Mouse (Mus musculus) hindbrain, embryonic 15.5 days (tissue): ENCODE data around the gene Usp18. TPM values are rescaled to one million over a fixed set of nuclear protein-coding genes. Genes with fewer than 3 reads are reported as not detected.

Experiments used
- ATAC-seq: fragments of 200-750 bp; cut with Nextera tagmentation; 2 replicates; pipeline ENCODE4 v1.8.0; 2017; ENCODE audit warnings: low read depth, moderate number of reproducible peaks, moderate TSS enrichment; ENCODE audit not compliant: low FRiP score
- H3K27ac ChIP-seq: fragments of 300-500 bp; sonication (generic); replicated peaks from 2 replicates; pipeline ENCODE4 v1.5.1; 2015; ENCODE audit warnings: mild to moderate bottlenecking, inconsistent platforms
- H3K27me3 ChIP-seq: fragments of 300-500 bp; sonication (generic); 2 replicates; pipeline ENCODE4 v1.6.1; 2015; ENCODE audit warnings: control low read depth, inconsistent platforms
- H3K36me3 ChIP-seq: fragments of 300-500 bp; sonication (generic); 2 replicates; pipeline ENCODE4 v1.6.1; 2015; ENCODE audit warnings: control low read depth, inconsistent platforms
- H3K4me1 ChIP-seq: fragments of 300-500 bp; sonication (generic); replicated peaks from 2 replicates; pipeline ENCODE4 v1.6.1; 2015; ENCODE audit warnings: control low read depth, inconsistent platforms
- H3K4me2 ChIP-seq: fragments of 300-500 bp; sonication (generic); 2 replicates; pipeline ENCODE4 v1.6.1; 2015; ENCODE audit warnings: moderate library complexity, mild to moderate bottlenecking, inconsistent platforms
- H3K4me3 ChIP-seq: fragments of 300-500 bp; sonication (generic); 2 replicates; pipeline ENCODE4 v1.5.1; 2015; ENCODE audit warnings: mild to moderate bottlenecking, inconsistent platforms
- H3K9ac ChIP-seq: fragments of 300-500 bp; sonication (generic); 2 replicates; pipeline ENCODE4 v1.6.1; 2015; ENCODE audit warnings: inconsistent platforms
- H3K9me3 ChIP-seq: fragments of 300-500 bp; sonication (generic); 2 replicates; pipeline ENCODE4 v1.6.1; 2016; ENCODE audit warnings: control low read depth, inconsistent platforms
- WGBS: fragments of 180-500 bp; shearing (Covaris S2); methylation state at CpG from one replicate; pipeline ENCODE4 v1.1.7; 2015; 5-methylcytosine and 5-hydroxymethylcytosine counted together
- polyA plus RNA-seq: library from polyadenylated mRNA; unstranded; fragments of >200 nt; fragmentation: Nextera tagmentation; extraction: Ambion mirVana; gene quantifications from 2 replicates; pipeline ENCODE4 v1.2.1, GENCODE M21; 2015

The Usp18 gene
- polyA plus RNA-seq = 1.8 and 2.9 TPM in 2 replicates

GRCm38 (mm10) chr6:121245127-121246036 is at the start of gene Usp18:
Gene Usp18 (plus strand): TSS chr6:121245906.
- WGBS = 10% methylated on average over 35 of the region's 35 CpGs
- Histone ChIP-seq H3K4me2 (peak within 1 kb of the TSS; percentile 91), H3K9me3 (no peaks in the 10 kb centered on the region), H3K36me3 (no peaks in the 10 kb centered on the region), H3K27me3 (0 out of 2 replicates have a peak, but pooled peaks cover 2% of the 10 kb centered on the region), H3K27ac (no peak within 1 kb of the TSS), H3K4me3 (peak within 1 kb of the TSS; percentile 48), H3K4me1 (no peaks in the 10 kb centered on the region; the same call in 1 of the 2 replicates), H3K9ac (peak within 1 kb of the TSS; percentile 45)
- ATAC-seq = peak; percentile 95

- Histone ChIP-seq H3K9ac (no peak overlapping the region), H3K9me3 (no peaks in the 10 kb centered on the region), H3K4me1 (no peaks in the 10 kb centered on the region), H3K27me3 (no peaks in the 10 kb centered on the region), H3K27ac (no peak overlapping the region), H3K4me3 (no peak overlapping the region), H3K4me2 (no peak overlapping the region), H3K36me3 (peaks cover 29% of the 10 kb centered on the region)
- no peak for ATAC-seq
- 72% methylated on average over 9 of the region's 9 CpGs for WGBS
Observed at GRCm38 (mm10) chr6:121197807-121198365, 47.8 kb upstream of the Usp18 start.

GRCm38 (mm10) chr6:121200458-121200857 is 45.2 kb upstream of the Usp18 start:
- 94% methylated on average over 4 of the region's 4 CpGs for WGBS
- no peaks in the 10 kb centered on the region for H3K27me3 ChIP-seq
- no peaks in the 10 kb centered on the region for H3K9me3 ChIP-seq
- H3K9ac ChIP-seq = no peak overlapping the region
- no peak overlapping the region for H3K4me3 ChIP-seq
- H3K4me1 ChIP-seq = no peaks in the 10 kb centered on the region
- H3K4me2 ChIP-seq = no peak overlapping the region
- no peak for ATAC-seq
- peaks cover 7% of the 10 kb centered on the region; the same call in 1 of the 2 replicates for H3K36me3 ChIP-seq
- H3K27ac ChIP-seq = no peak overlapping the region

- 70% methylated on average over 5 of the region's 5 CpGs for WGBS
- Histone ChIP-seq H3K36me3 (peaks cover 2% of the 10 kb centered on the region; the same call in 1 of the 2 replicates), H3K9me3 (no peaks in the 10 kb centered on the region), H3K4me1 (no peaks in the 10 kb centered on the region), H3K27ac (no peak overlapping the region), H3K9ac (no peak overlapping the region), H3K4me3 (no peak overlapping the region), H3K4me2 (no peak overlapping the region), H3K27me3 (no peaks in the 10 kb centered on the region)
- no peak for ATAC-seq
Observed at GRCm38 (mm10) chr6:121202026-121202425, 43.7 kb upstream of the Usp18 start.

GRCm38 (mm10) chr6:121206481-121206880 is 39.2 kb upstream of the Usp18 start:
- Histone ChIP-seq H3K27me3 (peaks cover 11% of the 10 kb centered on the region), H3K4me1 (peaks cover 15% of the 10 kb centered on the region), H3K9me3 (no peaks in the 10 kb centered on the region), H3K36me3 (no peaks in the 10 kb centered on the region), H3K27ac (no peak overlapping the region), H3K4me3 (no peak overlapping the region), H3K9ac (no peak overlapping the region), H3K4me2 (no peak overlapping the region)
- ATAC-seq = no peak
- 84% methylated on average over 5 of the region's 5 CpGs for WGBS

- H3K4me2 ChIP-seq = no peak overlapping the region
- ATAC-seq = no peak
- no peak overlapping the region for H3K9ac ChIP-seq
- H3K27me3 ChIP-seq = peaks cover 13% of the 10 kb centered on the region
- peaks cover 17% of the 10 kb centered on the region for H3K4me1 ChIP-seq
- WGBS = 82% methylated on average over 2 of the region's 2 CpGs
- H3K27ac ChIP-seq = no peak overlapping the region
- no peaks in the 10 kb centered on the region for H3K36me3 ChIP-seq
- H3K4me3 ChIP-seq = no peak overlapping the region
- no peaks in the 10 kb centered on the region for H3K9me3 ChIP-seq
Observed at GRCm38 (mm10) chr6:121209584-121209983, 36.1 kb upstream of the Usp18 start.

- Histone ChIP-seq H3K4me1 (peaks cover 17% of the 10 kb centered on the region), H3K36me3 (no peaks in the 10 kb centered on the region), H3K4me3 (peak within 1 kb of the TSS; percentile 53), H3K27ac (no peak within 1 kb of the TSS), H3K9me3 (no peaks in the 10 kb centered on the region), H3K27me3 (peaks cover 13% of the 10 kb centered on the region), H3K4me2 (peak within 1 kb of the TSS; percentile 99), H3K9ac (peak within 1 kb of the TSS; percentile 63)
- peak; percentile 82 for ATAC-seq
- 7% methylated on average over 30 of the region's 30 CpGs for WGBS
Observed at GRCm38 (mm10) chr6:121210149-121210925, 35.4 kb upstream of the Usp18 start, which contains the start of gene Tuba8. Gene Tuba8 (plus strand): TSS chr6:121210696.

- Histone ChIP-seq H3K27ac (no peak overlapping the region), H3K4me1 (peaks cover 17% of the 10 kb centered on the region), H3K27me3 (peaks cover 13% of the 10 kb centered on the region), H3K4me2 (peak overlapping the region; percentile 99), H3K4me3 (peak overlapping the region; percentile 53), H3K9ac (peak overlapping the region; percentile 63), H3K9me3 (no peaks in the 10 kb centered on the region), H3K36me3 (no peaks in the 10 kb centered on the region)
- peak; percentile 61; the same call in 1 of the 2 replicates for ATAC-seq
- WGBS = 3% methylated on average over 12 of the region's 12 CpGs
Observed at GRCm38 (mm10) chr6:121210926-121211289, 34.8 kb upstream of the Usp18 start.

- Histone ChIP-seq H3K27ac (no peak overlapping the region), H3K4me2 (peak overlapping the region; percentile 99), H3K27me3 (peaks cover 13% of the 10 kb centered on the region), H3K4me3 (peak overlapping the region; percentile 53), H3K9ac (no peak overlapping the region), H3K4me1 (peaks cover 17% of the 10 kb centered on the region), H3K9me3 (no peaks in the 10 kb centered on the region), H3K36me3 (no peaks in the 10 kb centered on the region)
- ATAC-seq = no peak
- WGBS = 6% methylated on average over 5 of the region's 5 CpGs
Observed at GRCm38 (mm10) chr6:121211743-121212142, 34.0 kb upstream of the Usp18 start.

GRCm38 (mm10) chr6:121212988-121213387 is 32.7 kb upstream of the Usp18 start:
- Histone ChIP-seq H3K9ac (no peak overlapping the region), H3K9me3 (no peaks in the 10 kb centered on the region), H3K27me3 (peaks cover 13% of the 10 kb centered on the region), H3K4me1 (peaks cover 17% of the 10 kb centered on the region), H3K27ac (no peak overlapping the region), H3K4me3 (no peak overlapping the region), H3K4me2 (no peak overlapping the region), H3K36me3 (no peaks in the 10 kb centered on the region)
- ATAC-seq = no peak
- 93% methylated on average over 4 of the region's 4 CpGs for WGBS

- no peak for ATAC-seq
- Histone ChIP-seq H3K4me3 (no peak overlapping the region), H3K36me3 (no peaks in the 10 kb centered on the region), H3K27ac (no peak overlapping the region), H3K27me3 (peaks cover 11% of the 10 kb centered on the region), H3K9me3 (no peaks in the 10 kb centered on the region), H3K9ac (no peak overlapping the region), H3K4me2 (no peak overlapping the region), H3K4me1 (peaks cover 17% of the 10 kb centered on the region)
- 90% methylated on average over 5 of the region's 5 CpGs for WGBS
Observed at GRCm38 (mm10) chr6:121214221-121214620, 31.5 kb upstream of the Usp18 start.
